Mouse (Mus musculus): Measurements from ENCODE around the gene Hps6.

DNA sequence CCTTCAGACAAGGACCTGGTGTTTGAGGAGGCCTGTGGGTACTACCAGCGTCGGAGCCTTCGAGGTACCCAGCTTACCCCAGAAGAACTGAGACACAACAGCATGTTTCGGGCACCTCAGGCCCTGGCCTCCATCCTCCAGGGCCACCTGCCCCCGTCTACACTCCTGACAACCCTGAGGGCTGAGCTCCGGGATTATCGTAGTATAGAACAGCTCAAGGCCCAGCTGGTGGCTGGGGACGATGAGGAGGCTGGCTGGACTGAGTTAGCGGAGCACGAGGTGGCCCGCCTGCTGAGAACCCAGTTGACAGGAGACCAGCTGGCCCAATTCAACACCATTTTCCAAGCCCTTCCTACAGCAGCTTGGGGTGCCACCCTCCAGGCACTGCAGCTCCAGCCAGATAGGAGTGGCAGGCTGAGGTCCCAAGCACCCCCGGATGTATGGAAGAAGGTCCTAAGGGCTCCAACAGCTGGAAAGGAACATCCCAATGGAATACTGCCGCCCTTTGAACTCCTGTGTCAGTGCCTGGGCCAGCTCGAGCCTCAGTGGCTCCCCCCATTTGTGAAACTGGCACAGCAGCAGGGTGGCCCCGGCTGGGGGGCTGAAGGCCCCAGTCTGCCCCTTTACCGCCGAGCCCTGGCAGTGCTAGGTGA lies 1.6 kb downstream of the Hps6 start:
- TF ChIP-seq CTCF (IDR thresholded peaks at IDR 0.05; ENCODE audit: control insufficient read depth, insufficient read depth, insufficient replicate concordance, low read depth, low read length): no peak
- no peak for TF ChIP-seq POLR2A (IDR thresholded peaks at IDR 0.05; ENCODE audit: control insufficient read depth, low read depth, low read length)

All from testis, adult 2 months (tissue).